Mouse (Mus musculus): Measurements from ENCODE around the gene Ly6g6d.

DNA sequence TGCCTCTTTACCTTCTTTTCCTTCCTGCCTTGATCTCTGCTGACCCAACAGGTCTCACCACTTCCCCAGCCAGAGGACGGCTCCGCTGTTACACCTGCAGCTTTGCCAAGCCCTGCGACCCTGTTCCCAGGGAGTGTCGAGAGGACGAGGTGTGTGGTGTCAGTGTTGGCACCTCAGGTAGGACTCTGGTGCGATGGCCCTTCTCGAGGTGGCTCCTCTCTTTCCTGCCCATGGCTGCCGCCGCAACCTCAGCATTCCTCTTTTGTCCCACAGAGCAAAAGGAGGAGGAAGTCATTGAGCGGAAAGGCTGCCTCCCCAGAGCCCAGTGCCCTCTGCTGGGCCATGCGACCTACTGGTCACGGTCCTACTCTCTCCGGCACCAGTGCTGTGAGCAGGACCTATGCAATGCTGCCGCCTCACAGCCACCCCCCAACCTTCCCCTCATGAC lies at the start of gene Ly6g6d:
- peak; percentile 76 for TF ChIP-seq CTCF (IDR thresholded peaks at IDR 0.05)
- peak; percentile 55; the same call in 1 of the 2 replicates for TF ChIP-seq POLR2A (IDR thresholded peaks at IDR 0.05; ENCODE audit: insufficient read depth, low read depth, low read length)

Data from heart, adult 2 months (tissue).